ENCODE assay signal across 8 mouse cellular contexts in genomic region chr2:154790656-154791483, GRCm38 (mm10). TPM values are rescaled to one million over a fixed set of nuclear protein-coding genes. Genes with fewer than 3 reads are reported as not detected.
DNase-seq lines count a peak whose midpoint lies in the region; ATAC-seq lines count a peak whose summit lies in the region.

Gene Raly, plus strand, starts transcription at chr2:154791096.
Gene a, plus strand, starts transcription at chr2:154791402.

- H3K4me2 ChIP-seq in hindbrain, embryonic 15.5 days: peak within 1 kb of the TSS; percentile 75

- H3K36me3 ChIP-seq in hindbrain, embryonic 15.5 days: no peaks in the 10 kb centered on the region

- ATAC-seq in hindbrain, embryonic 15.5 days (ENCODE audit: low FRiP score, low read depth): peak; percentile 96

- no peaks in the 10 kb centered on the region for H3K9me3 ChIP-seq in hindbrain, embryonic 15.5 days

- H3K4me3 ChIP-seq in hindbrain, embryonic 15.5 days: peak within 1 kb of the TSS; percentile 67

- under 1% methylated on average over 81 of the region's 89 CpGs for WGBS in hindbrain, embryonic 15.5 days

- no peaks in the 10 kb centered on the region for H3K27me3 ChIP-seq in hindbrain, embryonic 15.5 days

- peak within 1 kb of the TSS; percentile 71 for H3K9ac ChIP-seq in hindbrain, embryonic 15.5 days

- peaks cover 29% of the 10 kb centered on the region for H3K4me1 ChIP-seq in hindbrain, embryonic 15.5 days (replicated peaks)

- DNase-seq in T-cell, adult 2 months (ENCODE audit: low spot score): peak; percentile 98
- DNase-seq in cerebellum, postnatal 36 days: peak; percentile 91 to 97
- peak; percentile 91 to 94 for DNase-seq in frontal cortex, postnatal 36 days (ENCODE audit: low spot score in 2 of 2)
- peak; percentile 94 for DNase-seq in left cerebral cortex, adult 11 months (ENCODE audit: low spot score)
- DNase-seq in lung, postnatal 4 days: peak; percentile 99
- DNase-seq in retina, postnatal 7 days (ENCODE audit: low read depth, low spot score): peak; percentile 96
- DNase-seq in urinary bladder, adult 2 months (ENCODE audit: low spot score): peak; percentile 93

- peak within 1 kb of the TSS; percentile 98 for H3K27ac ChIP-seq in hindbrain, embryonic 15.5 days (replicated peaks)

RNA-seq across cellular contexts. Expression of gene Raly, which starts in this region (rescaled TPM):
- polyA plus RNA-seq in hindbrain, embryonic 15.5 days (2015; fragmentation: Nextera tagmentation; extraction: Ambion mirVana): 26.9 and 29.4 TPM in 2 replicates
- 196 and 218 TPM in 2 replicates for polyA plus RNA-seq in urinary bladder, adult 2 months (2012; rRNA removed)

RNA-seq across cellular contexts. Expression of gene a, which starts in this region (rescaled TPM):
- polyA plus RNA-seq in hindbrain, embryonic 15.5 days (2015; fragmentation: Nextera tagmentation; extraction: Ambion mirVana): 0.99 and 1.2 TPM in 2 replicates
- polyA plus RNA-seq in urinary bladder, adult 2 months (2012; rRNA removed): not detected in 2 replicates

Comparison
In these comparisons a context has a peak if more than half of its experiments do, and no peak if none do; other contexts are left out.
1. Peak in every context shown above with its lines: DNase-seq, ATAC-seq, H3K4me3 ChIP-seq and H3K27ac ChIP-seq.